Mouse (Mus musculus) bone marrow, adult 2 months (tissue): ENCODE results near the gene Rab3c. TPM values are rescaled to one million over a fixed set of nuclear protein-coding genes. Genes with fewer than 3 reads are reported as not detected.

Source experiments
- H3K27ac ChIP-seq: fragments of 200-500 bp; 2 replicates; pipeline ENCODE4 v1.5.1; 2012; ENCODE audit warnings: low read depth, mild to moderate bottlenecking, control low read depth, inconsistent platforms, low read length; ENCODE audit not compliant: control insufficient read depth, poor library complexity, insufficient read depth
- H3K4me1 ChIP-seq: fragments of 200-500 bp; 2 replicates; pipeline ENCODE4 v1.6.1; 2011; ENCODE audit warnings: low read length; ENCODE audit not compliant: control insufficient read depth, insufficient read depth
- H3K4me3 ChIP-seq: fragments of 200-500 bp; replicated peaks from 2 replicates; pipeline ENCODE3; 2011; ENCODE audit warnings: mild to moderate bottlenecking, low read depth, low read length, control low read depth; ENCODE audit not compliant: control insufficient read depth
- CTCF ChIP-seq: fragments of 200-500 bp; IDR thresholded peaks from 2 replicates; pipeline ENCODE4 v1.5.1; 2011; ENCODE audit warnings: low read length, control low read depth; ENCODE audit not compliant: control insufficient read depth, insufficient read depth
- POLR2A ChIP-seq: fragments of 200-500 bp; IDR thresholded peaks from 2 replicates; pipeline ENCODE4 v1.6.1; 2011; ENCODE audit warnings: low read depth, mild to moderate bottlenecking, control low read depth, low read length, borderline replicate concordance; ENCODE audit not compliant: control insufficient read depth
- WGBS: fragments of 180-500 bp; shearing (Covaris S2); methylation state at CpG from one replicate; pipeline ENCODE4 v1.1.7; 2018; 5-methylcytosine and 5-hydroxymethylcytosine counted together
- polyA plus RNA-seq: library from polyadenylated mRNA; stranded (reverse); fragments of >200 nt; gene quantifications from 2 replicates; pipeline ENCODE4 v1.2.4, GENCODE M21; 2011; ENCODE audit warnings: low replicate concordance; ENCODE audit not compliant: missing spikeins, insufficient read depth, insufficient read length

Rab3c gene
- polyA plus RNA-seq, 1 experiment = 1.7 TPM

DNA sequence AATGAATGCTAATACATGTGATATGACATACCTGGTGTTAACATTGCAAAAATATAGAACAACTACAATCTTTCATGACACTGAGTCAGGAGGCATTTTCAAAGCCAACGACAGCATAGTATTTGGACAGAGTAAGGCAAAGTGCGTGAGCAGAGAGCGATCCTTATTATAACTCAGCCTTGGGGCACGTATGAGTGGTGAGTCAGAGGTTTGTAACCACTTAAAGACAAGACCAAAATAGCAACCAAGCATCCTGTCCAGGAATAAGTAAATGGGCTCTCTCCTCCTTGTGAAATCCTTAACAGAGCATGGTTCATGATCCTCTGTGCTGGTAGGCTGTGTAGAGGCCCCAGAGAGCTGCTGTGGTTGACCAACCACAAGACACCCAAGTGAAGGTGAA lies 50.8 kb downstream of the Rab3c start:
- TF ChIP-seq CTCF (no peak), POLR2A (no peak)
- Histone ChIP-seq H3K27ac (no peak overlapping the region), H3K4me3 (no peak overlapping the region), H3K4me1 (no peaks in the 10 kb centered on the region)
- 75% methylated on average over 4 of the region's 4 CpGs for WGBS

DNA sequence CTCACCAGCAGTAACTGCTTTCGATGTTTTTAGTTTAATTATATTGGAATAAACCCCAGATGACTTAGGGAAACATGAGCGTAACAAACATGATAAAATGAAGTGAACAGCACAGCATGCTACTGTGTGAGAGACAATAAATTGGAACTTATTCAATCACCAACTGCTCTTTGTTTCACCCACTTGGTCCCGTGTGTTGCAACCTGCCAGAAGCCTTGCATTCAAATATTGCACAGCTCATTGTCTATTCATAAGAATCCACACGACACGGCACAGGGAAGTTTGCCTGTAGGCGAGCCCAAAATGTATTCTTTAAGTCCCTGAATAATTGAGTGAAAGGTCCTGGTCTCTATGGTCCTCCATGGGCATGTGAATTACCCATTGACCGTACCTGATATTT lies 61.6 kb downstream of the Rab3c start:
- 55% methylated on average over 7 of the region's 7 CpGs for WGBS
- Histone ChIP-seq H3K4me1 (no peaks in the 10 kb centered on the region), H3K4me3 (no peak overlapping the region), H3K27ac (no peak overlapping the region)
- TF ChIP-seq POLR2A (no peak), CTCF (no peak)

DNA sequence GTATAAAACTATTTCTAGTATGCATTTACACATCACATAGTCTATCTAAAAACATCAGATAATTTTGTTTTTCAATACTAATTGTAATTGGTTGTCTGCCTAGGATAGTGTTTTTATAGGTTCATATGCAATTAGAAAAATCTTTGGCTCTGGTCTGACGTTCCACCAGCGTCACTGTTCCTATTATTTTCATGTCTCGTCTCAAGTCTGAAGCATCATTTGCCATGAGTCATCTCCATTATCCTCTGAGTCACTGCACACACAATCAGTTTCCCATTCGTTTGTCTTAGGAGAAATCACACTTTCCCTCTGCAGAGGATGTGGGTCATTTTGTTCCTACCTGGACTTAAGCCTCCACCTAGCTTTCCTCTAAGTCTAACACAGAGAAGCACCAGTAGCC lies 62.3 kb downstream of the Rab3c start:
- TF ChIP-seq CTCF (no peak), POLR2A (no peak)
- WGBS = 78% methylated on average over 4 of the region's 4 CpGs
- Histone ChIP-seq H3K4me1 (no peaks in the 10 kb centered on the region), H3K27ac (no peak overlapping the region), H3K4me3 (no peak overlapping the region)

DNA sequence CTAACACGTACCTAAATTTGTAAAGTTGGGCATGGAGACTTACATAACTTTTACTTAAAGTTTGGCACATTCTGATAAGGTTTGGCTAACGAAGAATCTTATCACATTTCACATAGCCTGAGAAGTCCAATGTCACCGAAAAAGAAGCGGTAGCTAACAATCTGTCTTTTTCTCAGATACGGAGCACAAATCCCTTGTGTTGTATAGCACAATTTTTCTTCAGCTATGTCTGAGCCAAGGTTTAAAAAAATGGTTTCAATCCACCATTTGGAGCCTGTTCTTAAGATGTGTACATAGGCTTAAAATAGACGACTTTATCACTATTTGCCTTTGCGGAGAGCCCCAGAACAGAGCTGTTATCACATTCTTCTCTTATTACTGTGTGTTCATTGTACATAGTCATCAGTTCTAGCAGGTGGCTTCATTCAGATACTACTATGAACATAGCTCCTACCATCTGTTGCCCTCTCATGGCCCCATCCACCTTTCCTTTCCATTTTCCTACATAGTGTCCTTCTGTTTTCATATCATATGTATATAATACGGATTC lies 69.2 kb downstream of the Rab3c start:
- Histone ChIP-seq H3K4me3 (no peak overlapping the region), H3K27ac (no peak overlapping the region), H3K4me1 (no peaks in the 10 kb centered on the region)
- WGBS = 75% methylated on average over 8 of the region's 8 CpGs
- TF ChIP-seq CTCF = no peak

DNA sequence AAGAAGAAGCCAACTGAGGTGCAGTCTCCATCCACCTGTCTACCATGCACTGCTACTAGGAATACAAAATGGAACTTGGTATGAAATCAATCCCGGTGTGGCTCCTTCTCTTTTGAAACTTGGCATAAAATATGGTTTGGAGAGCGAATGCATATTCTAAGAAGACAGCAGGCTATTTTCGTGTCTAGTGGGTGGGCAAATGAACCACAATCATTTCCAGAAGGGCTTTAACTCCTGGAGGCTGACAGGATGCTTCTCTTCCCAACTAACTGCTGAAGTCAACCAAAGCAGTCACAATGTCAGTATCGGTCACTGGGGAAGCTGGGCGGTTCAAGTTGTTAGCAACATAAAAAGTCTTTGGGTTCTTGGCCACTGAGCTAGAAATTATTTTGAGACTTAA lies 81.9 kb downstream of the Rab3c start:
- H3K4me3 ChIP-seq = no peak overlapping the region
- no peak overlapping the region for H3K27ac ChIP-seq
- no peak for TF ChIP-seq CTCF
- no peak for TF ChIP-seq POLR2A
- 78% methylated on average over 5 of the region's 5 CpGs for WGBS
- peaks cover 2% of the 10 kb centered on the region; the same call in 1 of the 2 replicates for H3K4me1 ChIP-seq

DNA sequence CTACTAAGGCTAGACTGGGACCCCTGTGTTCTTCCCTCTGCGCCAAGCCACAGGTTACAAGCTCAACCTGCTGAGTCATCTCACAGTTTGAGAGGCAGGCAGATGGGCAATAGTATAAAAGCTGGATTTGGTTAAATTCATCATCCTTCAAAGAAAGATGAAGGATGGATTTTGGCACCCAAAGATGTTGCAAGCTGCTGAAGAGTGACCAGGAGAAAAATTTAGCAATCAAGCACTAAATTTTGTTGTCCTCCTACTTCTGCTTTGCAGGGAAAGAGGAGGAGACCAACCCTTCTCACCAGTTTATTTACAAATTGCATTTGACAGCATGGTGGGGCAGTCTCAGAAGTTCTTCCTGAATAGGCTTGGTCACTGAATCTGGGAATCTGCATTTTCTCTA lies 90.8 kb downstream of the Rab3c start:
- no peak overlapping the region for H3K27ac ChIP-seq
- TF ChIP-seq POLR2A (no peak), CTCF (no peak)
- no peak overlapping the region for H3K4me3 ChIP-seq
- peaks cover 2% of the 10 kb centered on the region; the same call in 1 of the 2 replicates for H3K4me1 ChIP-seq
- WGBS = 64% methylated on average over 1 of the region's 1 CpGs

DNA sequence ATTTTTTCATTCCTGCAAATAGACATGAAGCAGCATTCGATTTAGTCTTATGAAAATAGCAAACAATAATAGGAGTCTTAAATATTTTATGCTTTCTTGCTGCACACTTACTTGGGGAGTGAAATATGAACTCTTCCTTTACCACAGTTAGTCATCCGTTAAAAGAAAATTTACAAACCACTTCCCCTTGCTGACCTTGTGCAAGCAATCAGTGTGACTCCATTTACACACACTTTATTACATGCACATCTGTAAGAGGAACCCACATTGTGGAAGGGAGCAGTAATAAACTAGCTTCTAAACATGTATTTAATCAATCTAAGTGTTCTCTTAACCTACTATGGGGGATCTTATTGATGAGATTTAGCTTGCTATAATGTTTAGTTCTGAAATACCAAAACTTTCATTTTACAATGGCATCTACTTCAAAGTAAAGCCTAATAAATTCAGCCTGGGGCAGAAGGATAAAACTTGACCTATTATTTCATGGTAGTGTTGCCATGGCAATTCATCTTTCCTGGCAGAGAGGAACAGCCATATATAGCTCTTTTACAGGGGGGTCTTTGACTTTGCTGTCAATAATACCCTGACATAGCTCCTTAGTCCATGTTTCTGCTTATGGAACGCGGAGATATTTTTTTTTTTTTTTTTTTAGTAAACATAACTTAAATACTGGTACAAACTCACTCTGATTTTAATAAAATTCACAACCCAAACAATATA lies 95.7 kb downstream of the Rab3c start:
- Histone ChIP-seq H3K4me3 (no peak overlapping the region), H3K4me1 (no peaks in the 10 kb centered on the region; the same call in 1 of the 2 replicates), H3K27ac (no peak overlapping the region)
- TF ChIP-seq CTCF = no peak
- no peak for TF ChIP-seq POLR2A
- 57% methylated on average over 4 of the region's 4 CpGs for WGBS

DNA sequence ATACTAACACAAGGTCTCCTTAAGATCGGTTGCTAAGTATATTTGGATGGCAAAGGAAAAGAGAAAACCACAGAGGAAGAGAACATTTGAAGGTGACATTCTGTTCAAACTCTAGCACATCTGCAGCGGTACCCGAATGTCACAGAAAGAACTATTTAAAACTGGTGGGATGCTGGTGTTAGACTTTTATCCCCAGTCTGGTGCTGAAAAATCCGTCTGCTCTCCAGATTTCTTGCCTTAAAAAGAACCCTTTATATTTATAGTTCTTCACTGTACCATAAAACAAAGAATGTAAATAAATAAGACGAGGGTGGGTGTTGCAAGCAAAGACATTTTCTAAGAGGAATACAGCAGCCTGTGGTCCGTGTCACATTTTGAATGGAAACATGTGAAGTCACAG lies 105.1 kb downstream of the Rab3c start:
- Histone ChIP-seq H3K27ac (no peak overlapping the region), H3K4me3 (no peak overlapping the region), H3K4me1 (no peaks in the 10 kb centered on the region)
- TF ChIP-seq POLR2A (no peak), CTCF (no peak)
- WGBS = 50% methylated on average over 6 of the region's 6 CpGs

DNA sequence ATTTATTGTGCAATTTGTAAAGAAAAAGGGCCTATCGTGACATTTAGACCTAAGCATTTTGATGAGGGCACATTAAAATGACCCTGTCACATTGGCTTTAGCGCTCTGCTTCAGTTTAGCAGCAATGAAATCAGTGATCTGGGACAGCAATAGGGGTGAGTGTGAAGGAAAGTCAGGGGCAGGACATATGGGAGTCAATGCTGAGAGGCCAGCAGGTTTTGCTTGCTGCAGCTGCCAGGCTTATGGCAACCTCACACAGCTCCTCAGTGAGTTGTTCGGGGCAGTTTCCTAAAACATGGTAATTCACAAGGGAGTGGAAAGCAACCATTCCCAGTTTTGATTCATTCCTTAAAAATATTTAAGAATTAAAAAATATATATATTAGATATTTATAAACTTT lies 111.1 kb downstream of the Rab3c start:
- H3K27ac ChIP-seq = no peak overlapping the region
- TF ChIP-seq POLR2A = no peak
- no peak for TF ChIP-seq CTCF
- H3K4me3 ChIP-seq = no peak overlapping the region
- WGBS = 78% methylated on average over 3 of the region's 3 CpGs
- no peaks in the 10 kb centered on the region for H3K4me1 ChIP-seq
